Mouse (Mus musculus) lung, embryonic 15.5 days (tissue): ENCODE data around the gene Hpca. TPM values are rescaled to one million over a fixed set of nuclear protein-coding genes. Genes with fewer than 3 reads are reported as not detected.

Experiments
- ATAC-seq: fragments of 200-750 bp; cut with Nextera tagmentation; 2 replicates; pipeline ENCODE4 v1.8.0; 2017; ENCODE audit warnings: moderate number of reproducible peaks, borderline replicate concordance; ENCODE audit not compliant: low FRiP score, low TSS enrichment; ENCODE audit errors: extremely low read depth
- H3K27ac ChIP-seq: fragments of 300-500 bp; sonication (generic); 2 replicates; pipeline ENCODE4 v1.5.1; 2015; ENCODE audit warnings: moderate library complexity, mild to moderate bottlenecking, inconsistent platforms
- H3K27me3 ChIP-seq: fragments of 300-500 bp; sonication (generic); 2 replicates; pipeline ENCODE4 v1.6.1; 2015; ENCODE audit warnings: inconsistent platforms
- H3K36me3 ChIP-seq: fragments of 300-500 bp; sonication (generic); 2 replicates; pipeline ENCODE4 v1.6.1; 2015; ENCODE audit warnings: inconsistent platforms
- H3K4me1 ChIP-seq: fragments of 300-500 bp; sonication (generic); 2 replicates; pipeline ENCODE4 v1.6.1; 2015; ENCODE audit warnings: inconsistent platforms
- H3K4me2 ChIP-seq: fragments of 300-500 bp; sonication (generic); 2 replicates; pipeline ENCODE4 v1.6.1; 2015; ENCODE audit warnings: inconsistent platforms, mild to moderate bottlenecking, moderate library complexity
- H3K4me3 ChIP-seq: fragments of 300-500 bp; sonication (generic); 2 replicates; pipeline ENCODE4 v1.5.1; 2015; ENCODE audit warnings: mild to moderate bottlenecking, inconsistent platforms
- H3K9ac ChIP-seq: fragments of 300-500 bp; sonication (generic); 2 replicates; pipeline ENCODE4 v1.6.1; 2015; ENCODE audit warnings: inconsistent platforms
- H3K9me3 ChIP-seq: fragments of 300-500 bp; sonication (generic); 2 replicates; pipeline ENCODE4 v1.6.1; 2016; ENCODE audit warnings: inconsistent platforms
- WGBS: fragments of 180-500 bp; shearing (Covaris S2); methylation state at CpG from one replicate; pipeline ENCODE4 v1.1.7; 2015; 5-methylcytosine and 5-hydroxymethylcytosine counted together
- polyA plus RNA-seq: library from polyadenylated mRNA; unstranded; fragments of >200 nt; fragmentation: Nextera tagmentation; extraction: Ambion mirVana; gene quantifications from 2 replicates; pipeline ENCODE4 v1.2.1, GENCODE M21; 2015

Gene Hpca
- polyA plus RNA-seq, 1 experiment from 2014 or later = 2.6 TPM

DNA sequence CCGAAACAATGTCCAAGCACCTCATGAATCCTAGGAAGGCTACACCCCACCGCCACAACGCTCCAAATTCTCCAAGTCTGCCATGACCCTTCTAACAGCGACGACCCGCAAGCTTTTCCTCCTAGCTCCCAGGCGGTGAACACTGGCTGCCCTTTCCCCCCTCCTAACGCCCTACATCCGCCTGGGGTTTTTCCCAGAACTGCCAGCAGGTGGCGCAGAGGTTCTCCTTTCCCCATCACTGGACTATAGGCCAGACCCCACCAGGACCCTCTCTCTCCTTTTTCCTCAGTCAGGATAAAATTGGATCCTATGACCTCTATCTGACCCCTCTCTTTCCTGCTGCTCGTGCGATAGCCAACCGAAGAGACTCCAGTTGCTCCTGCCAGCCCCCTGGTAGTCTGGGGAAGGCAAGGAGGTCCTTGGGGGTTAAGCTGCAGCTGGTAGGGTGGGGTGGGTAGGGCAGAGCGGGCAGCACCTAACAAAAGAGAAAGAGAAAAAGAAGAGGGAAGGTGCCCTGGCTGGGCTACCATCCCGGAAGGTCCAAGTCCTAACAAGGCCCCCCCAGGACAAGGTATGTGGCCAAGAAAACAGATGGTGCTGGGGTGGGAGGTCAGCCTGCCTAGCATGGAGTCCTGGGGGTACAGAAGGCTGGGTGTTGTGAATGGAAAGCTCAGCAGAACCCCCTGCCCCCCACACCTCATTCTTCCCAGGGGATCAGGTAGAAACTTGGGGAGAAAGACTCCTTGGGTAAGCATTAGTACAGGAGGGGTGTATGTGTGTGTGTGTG, 13.2 kb upstream of the Hpca start:
- Histone ChIP-seq H3K4me2 (peak overlapping the region; percentile 44), H3K27ac (no peak overlapping the region), H3K9ac (no peak overlapping the region), H3K36me3 (no peaks in the 10 kb centered on the region), H3K9me3 (no peaks in the 10 kb centered on the region), H3K4me3 (no peak overlapping the region), H3K4me1 (peaks cover 21% of the 10 kb centered on the region), H3K27me3 (peaks cover 38% of the 10 kb centered on the region)
- WGBS = 6% methylated on average over 15 of the region's 15 CpGs
- ATAC-seq = no peak

DNA sequence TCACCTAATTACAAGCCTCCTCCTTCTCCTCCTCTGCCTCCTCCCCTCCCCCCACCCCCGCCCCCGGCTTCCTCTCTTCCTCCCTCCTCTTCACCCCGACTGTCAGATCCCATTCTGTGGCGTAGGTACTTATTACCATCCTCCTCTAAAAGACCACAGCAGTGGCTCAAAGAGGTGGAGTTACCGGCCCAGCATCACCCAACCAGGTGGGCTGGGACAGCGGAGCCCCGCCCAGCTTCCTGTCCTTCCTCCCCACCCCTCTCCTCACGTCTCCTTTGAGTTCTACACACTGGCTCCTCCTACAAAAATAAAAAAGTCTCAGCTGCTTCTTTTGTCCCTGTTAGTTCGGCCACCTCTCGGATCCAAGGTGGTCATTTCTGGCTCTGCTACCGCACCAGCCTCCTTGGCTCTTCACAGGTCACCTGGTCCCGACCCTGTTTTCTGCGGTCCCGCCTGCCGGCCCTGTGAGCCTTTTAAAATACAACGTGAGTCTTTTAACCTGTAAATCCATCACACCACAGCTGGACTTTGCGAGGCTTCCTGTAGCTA, 9.0 kb upstream of the Hpca start:
- Histone ChIP-seq H3K4me2 (peak overlapping the region; percentile 47), H3K4me3 (peak overlapping the region; percentile 15), H3K36me3 (no peaks in the 10 kb centered on the region), H3K9me3 (no peaks in the 10 kb centered on the region), H3K27ac (no peak overlapping the region), H3K9ac (no peak overlapping the region), H3K27me3 (peaks cover 20% of the 10 kb centered on the region), H3K4me1 (peaks cover 22% of the 10 kb centered on the region)
- ATAC-seq = no peak
- 3% methylated on average over 17 of the region's 17 CpGs for WGBS

DNA sequence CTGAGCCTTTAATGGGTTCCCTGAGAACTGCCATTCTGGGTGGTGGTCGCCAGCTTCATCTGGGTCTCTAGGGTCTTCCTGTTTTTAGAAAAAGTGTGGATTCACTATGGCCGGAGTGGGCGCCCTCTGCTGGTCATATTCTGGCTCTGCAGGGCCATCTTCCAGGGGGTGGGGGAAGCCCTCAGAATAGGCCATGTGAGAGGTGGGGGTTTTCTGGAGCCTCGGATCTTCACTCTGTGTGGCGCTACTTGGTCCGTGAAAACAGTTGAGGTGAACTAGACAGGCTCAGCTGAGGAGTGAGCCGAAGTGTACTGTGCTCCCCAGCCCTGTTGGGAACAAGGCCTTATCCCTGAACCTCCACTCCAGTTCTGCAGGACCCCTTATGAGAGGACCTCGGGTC, 8.3 kb upstream of the Hpca start:
- no peak for ATAC-seq
- Histone ChIP-seq H3K27ac (no peak overlapping the region), H3K9ac (no peak overlapping the region), H3K4me3 (no peak overlapping the region), H3K36me3 (no peaks in the 10 kb centered on the region), H3K27me3 (peaks cover 20% of the 10 kb centered on the region), H3K4me1 (peaks cover 28% of the 10 kb centered on the region), H3K4me2 (peak overlapping the region; percentile 47), H3K9me3 (no peaks in the 10 kb centered on the region)
- WGBS = 2% methylated on average over 8 of the region's 8 CpGs

DNA sequence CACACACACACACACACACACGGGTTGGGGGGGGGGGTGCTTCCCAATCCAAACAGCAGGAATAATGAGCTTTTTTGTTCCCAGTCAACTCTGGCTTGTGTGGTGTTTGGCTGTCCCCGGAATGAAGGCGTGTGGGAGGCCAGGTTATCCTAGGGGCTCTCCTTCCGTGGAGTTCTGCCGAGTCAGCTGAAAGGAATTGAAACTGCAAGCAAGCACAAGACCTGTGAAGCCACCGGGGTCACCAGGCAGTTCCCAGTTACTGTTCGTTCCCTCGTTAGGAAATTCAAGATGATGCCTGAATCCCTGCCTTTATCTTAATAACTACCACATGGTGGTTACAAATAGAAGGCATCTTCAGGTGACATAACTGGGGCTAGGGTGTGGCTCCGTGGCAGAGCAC, 7.6 kb upstream of the Hpca start:
- ATAC-seq = no peak
- no peak overlapping the region for H3K9ac ChIP-seq
- H3K4me1 ChIP-seq = peaks cover 33% of the 10 kb centered on the region
- no peak overlapping the region for H3K4me2 ChIP-seq
- H3K27ac ChIP-seq = no peak overlapping the region
- no peaks in the 10 kb centered on the region for H3K9me3 ChIP-seq
- no peaks in the 10 kb centered on the region for H3K36me3 ChIP-seq
- WGBS = 23% methylated on average over 9 of the region's 9 CpGs
- H3K4me3 ChIP-seq = no peak overlapping the region
- H3K27me3 ChIP-seq = peaks cover 25% of the 10 kb centered on the region; the same call in 1 of the 2 replicates

DNA sequence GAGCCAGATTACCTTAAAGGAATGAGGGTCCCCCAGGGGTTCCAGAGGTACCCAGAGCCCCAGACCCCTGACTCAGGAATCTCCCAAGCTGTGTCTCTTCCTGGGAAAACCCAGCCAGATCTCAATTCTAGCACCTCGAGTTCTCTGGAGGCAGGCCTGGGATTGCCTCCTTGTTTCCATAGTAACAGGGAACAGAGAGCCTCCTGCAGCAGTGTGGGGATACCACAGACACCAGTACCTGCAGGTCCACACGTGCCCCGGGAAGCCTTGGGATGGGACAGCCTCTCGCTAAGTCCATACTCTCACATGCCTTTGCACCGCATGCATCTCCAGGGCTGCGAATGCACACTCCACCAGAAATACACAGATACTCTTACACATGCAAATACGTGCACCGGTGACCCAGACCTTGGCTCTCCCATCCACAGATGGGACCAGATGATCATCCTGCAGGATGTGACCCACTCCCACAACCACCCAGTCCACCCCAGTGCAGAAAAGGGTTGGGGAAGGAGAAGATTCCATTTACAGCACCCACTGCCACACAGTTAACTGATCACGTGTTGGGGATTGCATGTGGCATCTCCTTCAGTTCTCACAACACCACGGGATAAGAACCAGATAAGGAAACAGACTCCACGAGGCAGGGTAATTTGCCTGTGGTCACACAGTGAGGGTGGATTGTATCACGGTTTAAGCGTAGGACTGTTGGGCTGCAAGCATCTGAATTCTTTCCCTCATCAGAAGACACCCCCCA, 6.9 kb upstream of the Hpca start:
- no peak overlapping the region for H3K4me3 ChIP-seq
- H3K4me2 ChIP-seq = no peak overlapping the region
- no peak for ATAC-seq
- H3K4me1 ChIP-seq = peaks cover 34% of the 10 kb centered on the region
- H3K9me3 ChIP-seq = no peaks in the 10 kb centered on the region
- H3K9ac ChIP-seq = no peak overlapping the region
- H3K27me3 ChIP-seq = peaks cover 30% of the 10 kb centered on the region; the same call in 1 of the 2 replicates
- H3K36me3 ChIP-seq = no peaks in the 10 kb centered on the region
- 43% methylated on average over 13 of the region's 13 CpGs for WGBS
- no peak overlapping the region for H3K27ac ChIP-seq

DNA sequence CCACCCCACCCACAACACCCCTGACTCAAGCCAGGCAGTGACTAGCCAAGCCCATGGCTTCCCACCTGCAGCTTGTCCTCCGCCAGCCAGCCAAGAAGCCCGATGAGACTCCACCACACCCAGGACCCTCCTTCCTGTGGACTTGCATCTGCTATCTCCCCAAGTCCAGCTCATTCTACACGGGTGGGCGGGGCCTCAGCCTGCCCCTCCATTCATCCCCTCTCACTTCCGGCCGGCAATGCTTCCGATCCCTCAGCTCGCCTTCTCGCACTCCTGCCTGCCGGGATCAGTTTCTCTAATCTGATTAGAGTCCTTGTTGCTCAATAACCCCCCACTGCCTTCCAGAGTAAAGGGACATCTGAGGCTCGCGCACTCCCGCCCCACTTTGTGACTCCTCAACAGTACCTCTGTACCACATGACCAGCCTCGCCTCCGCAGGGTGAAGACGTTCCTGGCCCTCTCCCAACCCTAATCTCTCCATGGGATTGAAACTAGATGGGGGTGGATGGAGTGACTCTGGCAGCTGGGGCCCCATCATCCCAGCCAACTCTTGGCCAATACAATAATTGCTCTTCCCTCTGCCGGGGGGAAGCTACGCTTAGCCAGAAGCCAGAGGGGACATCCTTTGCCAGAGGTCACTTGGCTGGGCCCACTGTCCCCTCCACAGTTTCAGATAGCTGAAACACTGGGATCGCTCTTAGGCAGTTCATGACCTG, 4.1 kb upstream of the Hpca start:
- peaks cover 41% of the 10 kb centered on the region for H3K4me1 ChIP-seq
- H3K4me2 ChIP-seq = peak overlapping the region; percentile 45
- peaks cover 57% of the 10 kb centered on the region for H3K27me3 ChIP-seq
- H3K36me3 ChIP-seq = no peaks in the 10 kb centered on the region
- H3K27ac ChIP-seq = peak overlapping the region; percentile 81
- no peak overlapping the region for H3K9ac ChIP-seq
- H3K4me3 ChIP-seq = peak overlapping the region; percentile 23
- WGBS = 5% methylated on average over 19 of the region's 19 CpGs
- no peaks in the 10 kb centered on the region for H3K9me3 ChIP-seq
- ATAC-seq = peak; percentile 67

DNA sequence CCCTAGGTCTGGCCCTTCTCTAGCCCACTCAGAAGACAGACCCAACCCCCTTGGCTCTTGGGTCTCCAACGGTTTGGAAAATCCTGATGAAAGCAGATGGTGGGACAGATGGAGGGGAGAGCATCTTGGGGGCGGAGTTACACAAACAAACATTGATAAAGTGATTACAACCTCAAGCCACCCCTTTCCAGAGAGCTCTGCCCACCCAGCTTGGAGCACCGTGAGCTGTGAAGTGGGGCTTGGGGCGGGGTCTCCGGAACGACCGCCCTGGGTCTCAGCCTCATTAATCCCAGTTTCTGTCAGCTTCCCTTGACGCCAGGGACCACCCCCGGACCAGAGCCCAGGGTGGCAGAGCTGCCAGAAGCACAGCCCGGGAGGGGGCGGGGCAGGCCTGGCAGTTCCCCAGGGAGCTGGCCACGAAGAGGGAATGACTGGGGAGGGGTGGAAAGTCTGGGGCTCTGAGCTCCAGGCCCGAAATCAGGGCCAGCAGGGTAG, 2.9 kb upstream of the Hpca start:
- 3% methylated on average over 13 of the region's 13 CpGs for WGBS
- H3K4me3 ChIP-seq = peak overlapping the region; percentile 23; the same call in 1 of the 2 replicates
- no peaks in the 10 kb centered on the region for H3K9me3 ChIP-seq
- H3K4me2 ChIP-seq = peak overlapping the region; percentile 45
- peak overlapping the region; percentile 81 for H3K27ac ChIP-seq
- H3K36me3 ChIP-seq = no peaks in the 10 kb centered on the region
- peak; percentile 36 for ATAC-seq
- peaks cover 66% of the 10 kb centered on the region for H3K27me3 ChIP-seq
- H3K9ac ChIP-seq = no peak overlapping the region
- peaks cover 31% of the 10 kb centered on the region for H3K4me1 ChIP-seq

DNA sequence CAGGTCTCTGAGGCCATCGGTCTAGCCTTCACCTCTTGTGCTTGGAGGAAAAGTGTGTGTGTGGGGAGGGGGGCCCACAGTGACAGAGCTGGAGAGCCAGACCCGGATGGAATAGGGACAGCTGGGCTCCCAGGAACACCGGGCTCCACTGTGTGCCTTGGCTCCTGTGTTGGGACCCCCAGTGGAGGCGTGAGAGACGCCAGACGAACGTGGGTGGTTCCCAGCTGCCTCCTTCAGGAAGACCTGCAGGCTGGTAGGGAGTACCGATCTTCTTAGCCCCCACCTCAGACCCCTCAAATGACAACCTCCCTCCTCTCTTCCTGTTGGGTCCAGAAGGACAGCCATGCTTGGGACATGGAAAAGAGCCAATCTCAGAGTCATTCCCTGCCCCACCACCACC, 883 bp upstream of the Hpca start:
- peaks cover 83% of the 10 kb centered on the region for H3K27me3 ChIP-seq
- WGBS = 19% methylated on average over 8 of the region's 8 CpGs

DNA sequence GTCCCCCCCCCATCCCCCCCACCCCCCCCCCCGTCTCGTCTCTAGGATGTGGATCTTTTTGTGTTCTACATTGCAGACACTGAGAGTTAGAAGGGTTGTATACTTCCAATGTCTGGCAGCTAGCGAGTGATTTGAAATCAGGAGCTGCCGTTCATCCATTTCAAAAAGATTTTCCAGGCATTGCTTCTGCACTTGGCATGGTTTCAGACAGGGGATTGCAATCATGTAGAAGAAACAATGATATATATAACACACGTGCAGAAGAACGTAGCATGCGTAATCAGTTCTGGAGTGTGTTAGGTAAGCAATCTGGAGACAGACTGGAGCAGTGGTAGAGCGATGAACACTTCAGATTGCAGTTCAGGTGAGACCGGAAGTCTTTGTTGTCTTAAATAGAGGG, 271 bp upstream of the Hpca start:
- H3K27me3 ChIP-seq = peaks cover 83% of the 10 kb centered on the region
- H3K4me3 ChIP-seq = no peak overlapping the region
- H3K9me3 ChIP-seq = no peaks in the 10 kb centered on the region
- H3K4me2 ChIP-seq = no peak overlapping the region
- ATAC-seq = no peak
- 20% methylated on average over 9 of the region's 9 CpGs for WGBS
- H3K27ac ChIP-seq = no peak overlapping the region
- no peak overlapping the region for H3K9ac ChIP-seq
- no peaks in the 10 kb centered on the region for H3K36me3 ChIP-seq
- peaks cover 30% of the 10 kb centered on the region for H3K4me1 ChIP-seq

More for the DNA sequence above, 883 bp upstream of the Hpca start:
- Histone ChIP-seq H3K9me3 (no peaks in the 10 kb centered on the region), H3K9ac (no peak overlapping the region), H3K4me2 (no peak overlapping the region), H3K4me1 (peaks cover 30% of the 10 kb centered on the region), H3K4me3 (no peak overlapping the region), H3K36me3 (no peaks in the 10 kb centered on the region), H3K27ac (no peak overlapping the region)
- no peak for ATAC-seq

DNA sequence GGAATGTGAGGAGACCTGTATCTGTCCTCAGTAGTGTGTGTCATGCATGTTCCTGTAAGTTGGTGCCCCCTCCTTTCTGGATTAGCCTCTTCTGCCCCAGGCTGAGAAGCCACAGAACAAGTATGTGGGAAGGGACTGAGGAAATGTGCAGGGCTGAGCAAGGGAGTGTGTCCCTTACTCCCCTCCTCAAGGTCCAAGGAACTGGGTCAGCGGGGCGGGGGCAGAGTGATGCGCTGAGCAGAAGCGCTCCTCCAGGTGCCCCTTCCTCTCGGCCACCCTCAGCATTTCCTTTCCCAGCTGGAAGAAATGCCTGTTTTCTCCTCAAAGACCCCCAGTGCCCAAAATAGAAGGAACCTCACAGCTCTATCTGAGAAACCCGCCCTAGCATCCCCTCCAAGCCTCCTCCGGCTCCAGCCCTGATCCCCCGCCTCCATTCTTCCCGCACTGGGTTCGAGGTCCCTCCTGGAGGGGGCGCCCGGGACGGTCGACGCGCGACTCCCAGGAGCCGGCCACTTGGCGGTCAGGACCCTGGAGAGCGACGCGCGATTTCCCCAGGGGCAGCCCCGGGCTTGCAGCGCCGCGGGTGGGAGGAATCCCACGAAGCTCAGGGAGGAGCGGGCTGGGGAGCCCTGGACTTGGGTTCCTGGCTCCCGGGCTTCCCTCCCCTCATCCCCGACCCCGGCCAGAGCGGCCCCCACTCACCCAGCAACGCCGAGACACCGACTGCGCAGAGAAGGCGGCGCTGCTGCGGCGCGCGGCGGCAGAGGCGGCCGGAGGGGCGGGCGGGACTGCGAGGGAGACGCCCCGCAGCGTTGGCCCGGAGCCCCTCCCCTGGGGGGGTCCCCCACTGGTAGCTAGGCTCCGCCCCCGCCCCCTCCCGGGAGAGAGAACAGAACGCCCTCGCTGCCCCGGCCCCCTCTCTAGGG, 1.1 kb downstream of the Hpca start:
- Histone ChIP-seq H3K4me1 (peaks cover 22% of the 10 kb centered on the region), H3K27me3 (peaks cover 72% of the 10 kb centered on the region), H3K36me3 (no peaks in the 10 kb centered on the region), H3K9ac (no peak overlapping the region), H3K4me2 (peak overlapping the region; percentile 91), H3K27ac (no peak overlapping the region), H3K9me3 (no peaks in the 10 kb centered on the region), H3K4me3 (peak overlapping the region; percentile 44)
- peak; percentile 60; the same call in 1 of the 2 replicates for ATAC-seq
- 2% methylated on average over 50 of the region's 59 CpGs for WGBS

DNA sequence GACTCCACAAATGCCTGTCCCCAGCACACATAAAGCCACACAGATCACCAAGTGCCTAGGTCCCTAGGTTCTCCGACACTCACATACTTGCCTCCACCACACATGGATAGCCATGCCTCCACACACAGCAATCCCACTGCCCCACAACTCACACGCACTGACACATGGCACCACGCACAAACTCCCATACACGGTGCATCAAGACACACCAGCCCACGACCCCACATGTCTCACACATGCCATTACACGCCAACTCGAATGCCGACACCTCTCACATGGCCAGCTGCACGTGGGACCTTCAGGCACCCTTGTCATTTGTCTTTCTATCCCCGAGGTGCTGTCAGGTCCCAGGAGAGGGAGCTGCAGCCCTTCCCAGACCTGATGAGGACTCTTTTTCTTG, 2.1 kb downstream of the Hpca start:
- Histone ChIP-seq H3K36me3 (no peaks in the 10 kb centered on the region), H3K4me2 (no peak overlapping the region), H3K27ac (no peak overlapping the region), H3K9ac (no peak overlapping the region), H3K4me1 (peaks cover 11% of the 10 kb centered on the region), H3K9me3 (no peaks in the 10 kb centered on the region), H3K4me3 (no peak overlapping the region), H3K27me3 (peaks cover 61% of the 10 kb centered on the region)
- ATAC-seq = no peak
- 65% methylated on average over 10 of the region's 10 CpGs for WGBS
